Mouse (Mus musculus): ENCODE measurements around the gene Lman2l. TPM values are rescaled to one million over a fixed set of nuclear protein-coding genes. Genes with fewer than 3 reads are reported as not detected.

Lman2l gene
- 6.2 and 7.3 TPM in 2 replicates for total RNA-seq (2017)

GRCm38 (mm10) chr1:36444471-36445464 is at the start of gene Lman2l:
TSS of gene Lman2l (minus strand) at chr1:36445271.
- ATAC-seq (replicated peaks; ENCODE audit: low read depth, poor library complexity, severe bottlenecking) = peak; percentile 100

- no peak for ATAC-seq (replicated peaks; ENCODE audit: low read depth, poor library complexity, severe bottlenecking)
Measured at GRCm38 (mm10) chr1:36493299-36493698, 48.2 kb upstream of the Lman2l start.

GRCm38 (mm10) chr1:36492416-36493139 is 47.5 kb upstream of the Lman2l start:
- peak; percentile 39; the same call in 1 of the 2 replicates for ATAC-seq (replicated peaks; ENCODE audit: low read depth, poor library complexity, severe bottlenecking)

- no peak for ATAC-seq (replicated peaks; ENCODE audit: low read depth, poor library complexity, severe bottlenecking)
Measured at GRCm38 (mm10) chr1:36489661-36490060, 44.6 kb upstream of the Lman2l start.

GRCm38 (mm10) chr1:36487111-36487510 is 42.0 kb upstream of the Lman2l start:
- ATAC-seq (replicated peaks; ENCODE audit: low read depth, poor library complexity, severe bottlenecking) = no peak

GRCm38 (mm10) chr1:36485080-36485479 is 40.0 kb upstream of the Lman2l start:
- no peak for ATAC-seq (replicated peaks; ENCODE audit: low read depth, poor library complexity, severe bottlenecking)

GRCm38 (mm10) chr1:36483825-36484224 is 38.8 kb upstream of the Lman2l start:
- no peak for ATAC-seq (replicated peaks; ENCODE audit: low read depth, poor library complexity, severe bottlenecking)

GRCm38 (mm10) chr1:36479903-36480899 is 35.1 kb upstream of the Lman2l start:
- no peak for ATAC-seq (replicated peaks; ENCODE audit: low read depth, poor library complexity, severe bottlenecking)

- no peak for ATAC-seq (replicated peaks; ENCODE audit: low read depth, poor library complexity, severe bottlenecking)
Measured at GRCm38 (mm10) chr1:36478343-36478795, 33.3 kb upstream of the Lman2l start.

- no peak for ATAC-seq (replicated peaks; ENCODE audit: low read depth, poor library complexity, severe bottlenecking)
Measured at GRCm38 (mm10) chr1:36476426-36476825, 31.4 kb upstream of the Lman2l start.

GRCm38 (mm10) chr1:36475480-36476110 is 30.5 kb upstream of the Lman2l start:
- ATAC-seq (replicated peaks; ENCODE audit: low read depth, poor library complexity, severe bottlenecking) = no peak

- ATAC-seq (replicated peaks; ENCODE audit: low read depth, poor library complexity, severe bottlenecking) = no peak
Measured at GRCm38 (mm10) chr1:36474646-36475045, 29.6 kb upstream of the Lman2l start.

- ATAC-seq (replicated peaks; ENCODE audit: low read depth, poor library complexity, severe bottlenecking) = peak; percentile 8; the same call in 1 of the 2 replicates
Measured at GRCm38 (mm10) chr1:36473211-36473780, 28.2 kb upstream of the Lman2l start.

GRCm38 (mm10) chr1:36472106-36472440 is 27.0 kb upstream of the Lman2l start:
- ATAC-seq (replicated peaks; ENCODE audit: low read depth, poor library complexity, severe bottlenecking) = no peak

GRCm38 (mm10) chr1:36471181-36472105 is 26.4 kb upstream of the Lman2l start, which contains the start of gene Cnnm4:
TSS of gene Cnnm4 (plus strand) at chr1:36471620.
- ATAC-seq (replicated peaks; ENCODE audit: low read depth, poor library complexity, severe bottlenecking) = peak; percentile 54

GRCm38 (mm10) chr1:36469811-36470444 is 24.9 kb upstream of the Lman2l start:
- no peak for ATAC-seq (replicated peaks; ENCODE audit: low read depth, poor library complexity, severe bottlenecking)

- no peak for ATAC-seq (replicated peaks; ENCODE audit: low read depth, poor library complexity, severe bottlenecking)
Measured at GRCm38 (mm10) chr1:36467446-36467845, 22.4 kb upstream of the Lman2l start.
